Mouse (Mus musculus) heart, adult 9 months (tissue): ENCODE results near the gene Afg1l.
A peak's percentile ranks its signal among the peaks of the same experiment; 100 is the strongest.

Experiments used
- DNase-seq, 2 experiments: peaks; one replicate each; pipeline ENCODE4 v3.0.0; 2022; ENCODE audit warnings: low spot score in 2 of 2

The Afg1l gene

GRCm38 (mm10) chr10:42383708-42384107 lies 94.7 kb downstream of the Afg1l start:
- no peak for DNase-seq

- no peak for DNase-seq
Measured at GRCm38 (mm10) chr10:42364216-42364615, 114.1 kb downstream of the Afg1l start.

- no peak for DNase-seq
Measured at GRCm38 (mm10) chr10:42355980-42356379, 122.4 kb downstream of the Afg1l start.

- DNase-seq: no peak
Measured at GRCm38 (mm10) chr10:42347986-42348385, 130.4 kb downstream of the Afg1l start.

- no peak for DNase-seq
Measured at GRCm38 (mm10) chr10:42347127-42347526, 131.2 kb downstream of the Afg1l start.

GRCm38 (mm10) chr10:42346179-42346877 lies 132.0 kb downstream of the Afg1l start:
- DNase-seq: no peak

GRCm38 (mm10) chr10:42342714-42343113 lies 135.7 kb downstream of the Afg1l start:
- DNase-seq: no peak

GRCm38 (mm10) chr10:42341815-42342457 lies 136.4 kb downstream of the Afg1l start:
- DNase-seq: no peak

GRCm38 (mm10) chr10:42340426-42340793 lies 138.0 kb downstream of the Afg1l start:
- no peak for DNase-seq

GRCm38 (mm10) chr10:42339773-42340425 lies 138.5 kb downstream of the Afg1l start:
- DNase-seq: no peak

- no peak for DNase-seq
Measured at GRCm38 (mm10) chr10:42338456-42338855, 139.9 kb downstream of the Afg1l start.

GRCm38 (mm10) chr10:42327576-42327975 lies 150.8 kb downstream of the Afg1l start:
- DNase-seq: no peak

- DNase-seq: no peak
Measured at GRCm38 (mm10) chr10:42325305-42325704, 153.1 kb downstream of the Afg1l start.

- DNase-seq: no peak
Measured at GRCm38 (mm10) chr10:42323978-42324377, 154.4 kb downstream of the Afg1l start.

GRCm38 (mm10) chr10:42313222-42313786 lies 165.1 kb downstream of the Afg1l start:
- no peak for DNase-seq

- no peak for DNase-seq
Measured at GRCm38 (mm10) chr10:42312557-42312956, 165.8 kb downstream of the Afg1l start.

- DNase-seq: no peak
Measured at GRCm38 (mm10) chr10:42308687-42308987, 169.7 kb downstream of the Afg1l start.

GRCm38 (mm10) chr10:42307980-42308686 lies 170.2 kb downstream of the Afg1l start:
- DNase-seq: peak; percentile 26 to 69

GRCm38 (mm10) chr10:42306422-42306821 lies 171.9 kb downstream of the Afg1l start:
- no peak for DNase-seq

GRCm38 (mm10) chr10:42300805-42301204 lies 177.6 kb downstream of the Afg1l start:
- DNase-seq: no peak

- DNase-seq: peak in 1 of 2 experiments; percentile 56
Measured at GRCm38 (mm10) chr10:42299967-42300366, 178.4 kb downstream of the Afg1l start.

- DNase-seq: no peak
Measured at GRCm38 (mm10) chr10:42299426-42299825, 178.9 kb downstream of the Afg1l start.
